Mouse (Mus musculus) stomach, embryonic 16.5 days (tissue): ENCODE measurements at regions not wholly inside any gene's neighbourhood (a gene's known extent, or its start where the extent isn't known, plus 50 kb on each side); places are given as distances from the start of the nearest gene placed in this dataset.

Experiments used
- ATAC-seq: fragments of 200-750 bp; cut with Nextera tagmentation; 2 replicates; pipeline ENCODE4 v1.8.0; 2017; ENCODE audit warnings: moderate number of reproducible peaks, moderate TSS enrichment; ENCODE audit not compliant: insufficient read depth, low FRiP score
- H3K27ac ChIP-seq: fragments of 300-500 bp; sonication (generic); 2 replicates; pipeline ENCODE4 v1.5.1; 2014; ENCODE audit warnings: low read length
- H3K27me3 ChIP-seq: fragments of 300-500 bp; sonication (generic); 2 replicates; pipeline ENCODE4 v1.6.1; 2014; ENCODE audit warnings: low read length, control low read depth, mixed read lengths; ENCODE audit not compliant: control insufficient read depth, insufficient read depth
- H3K36me3 ChIP-seq: fragments of 300-500 bp; sonication (generic); 2 replicates; pipeline ENCODE4 v1.6.1; 2014; ENCODE audit warnings: low read length; ENCODE audit not compliant: control insufficient read depth, insufficient read depth
- H3K4me1 ChIP-seq: fragments of 300-500 bp; sonication (generic); 2 replicates; pipeline ENCODE4 v1.6.1; 2014; ENCODE audit warnings: low read length, control low read depth, mixed read lengths; ENCODE audit not compliant: control insufficient read depth, insufficient read depth
- H3K4me2 ChIP-seq: fragments of 300-500 bp; sonication (generic); 2 replicates; pipeline ENCODE4 v1.6.1; 2014; ENCODE audit warnings: low read depth, low read length, mixed read lengths
- H3K4me3 ChIP-seq: fragments of 300-500 bp; sonication (generic); replicated peaks from 2 replicates; pipeline ENCODE4 v1.5.1; 2014; ENCODE audit warnings: mild to moderate bottlenecking, low read length
- H3K9ac ChIP-seq: fragments of 300-500 bp; sonication (generic); 2 replicates; pipeline ENCODE4 v1.6.1; 2014; ENCODE audit warnings: low read length
- H3K9me3 ChIP-seq: fragments of 300-500 bp; sonication (generic); replicated peaks from 2 replicates; pipeline ENCODE4 v1.6.1; 2016; ENCODE audit warnings: low read length, control low read depth; ENCODE audit not compliant: control insufficient read depth
- WGBS: fragments of 180-500 bp; shearing (Covaris S2); extraction: QIAGEN DNeasy Blood & Tissue Kit; methylation state at CpG from one replicate; pipeline ENCODE4 v1.1.7; 2014; 5-methylcytosine and 5-hydroxymethylcytosine counted together

GRCm38 (mm10) chr12:32297431-32297830 lies 81.1 kb upstream of the Ccdc71l start:
- no peak for ATAC-seq
- H3K4me1 ChIP-seq: no peaks in the 10 kb centered on the region
- no peak overlapping the region for H3K27ac ChIP-seq
- WGBS: 88% methylated on average over 7 of the region's 7 CpGs
- no peak overlapping the region for H3K9ac ChIP-seq
- no peaks in the 10 kb centered on the region for H3K36me3 ChIP-seq
- no peak overlapping the region for H3K4me3 ChIP-seq
- no peak overlapping the region for H3K4me2 ChIP-seq
- H3K9me3 ChIP-seq: no peaks in the 10 kb centered on the region
- no peaks in the 10 kb centered on the region for H3K27me3 ChIP-seq

GRCm38 (mm10) chr12:32299714-32300113 lies 78.8 kb upstream of the Ccdc71l start:
- H3K36me3 ChIP-seq: no peaks in the 10 kb centered on the region
- H3K9ac ChIP-seq: no peak overlapping the region
- no peak overlapping the region for H3K27ac ChIP-seq
- no peaks in the 10 kb centered on the region for H3K9me3 ChIP-seq
- no peak overlapping the region for H3K4me2 ChIP-seq
- no peak overlapping the region for H3K4me3 ChIP-seq
- H3K4me1 ChIP-seq: no peaks in the 10 kb centered on the region
- H3K27me3 ChIP-seq: no peaks in the 10 kb centered on the region
- no peak for ATAC-seq
- WGBS: 68% methylated on average over 2 of the region's 2 CpGs

- H3K27ac ChIP-seq: no peak overlapping the region
Measured at GRCm38 (mm10) chr12:32305736-32306135, 72.8 kb upstream of the Ccdc71l start.

GRCm38 (mm10) chr12:32306326-32306725 lies 72.2 kb upstream of the Ccdc71l start:
- 83% methylated on average over 4 of the region's 4 CpGs for WGBS
- Histone ChIP-seq H3K36me3 (no peaks in the 10 kb centered on the region), H3K4me1 (no peaks in the 10 kb centered on the region), H3K27me3 (no peaks in the 10 kb centered on the region), H3K27ac (no peak overlapping the region), H3K4me2 (no peak overlapping the region), H3K4me3 (no peak overlapping the region), H3K9me3 (no peaks in the 10 kb centered on the region), H3K9ac (no peak overlapping the region)
- no peak for ATAC-seq

More at GRCm38 (mm10) chr12:32305736-32306135, 72.8 kb upstream of the Ccdc71l start:
- H3K9me3 ChIP-seq: no peaks in the 10 kb centered on the region
- no peaks in the 10 kb centered on the region for H3K27me3 ChIP-seq
- no peak overlapping the region for H3K4me3 ChIP-seq
- no peaks in the 10 kb centered on the region for H3K36me3 ChIP-seq
- WGBS: 86% methylated on average over 5 of the region's 5 CpGs
- no peaks in the 10 kb centered on the region for H3K4me1 ChIP-seq
- H3K4me2 ChIP-seq: no peak overlapping the region
- no peak for ATAC-seq
- H3K9ac ChIP-seq: no peak overlapping the region

GRCm38 (mm10) chr12:32307280-32308006 lies 71.1 kb upstream of the Ccdc71l start:
- peak; percentile 82 for ATAC-seq
- Histone ChIP-seq H3K9me3 (no peaks in the 10 kb centered on the region), H3K4me1 (no peaks in the 10 kb centered on the region), H3K9ac (no peak overlapping the region), H3K4me2 (no peak overlapping the region), H3K27me3 (no peaks in the 10 kb centered on the region), H3K27ac (no peak overlapping the region; the same call in 1 of the 2 replicates), H3K36me3 (no peaks in the 10 kb centered on the region), H3K4me3 (no peak overlapping the region)
- 56% methylated on average over 9 of the region's 9 CpGs for WGBS

GRCm38 (mm10) chr12:32315099-32315783 lies 63.3 kb upstream of the Ccdc71l start:
- no peaks in the 10 kb centered on the region for H3K36me3 ChIP-seq
- no peaks in the 10 kb centered on the region for H3K27me3 ChIP-seq
- no peaks in the 10 kb centered on the region for H3K4me1 ChIP-seq
- no peak for ATAC-seq
- no peak overlapping the region for H3K4me3 ChIP-seq
- WGBS: 76% methylated on average over 1 of the region's 1 CpGs
- no peak overlapping the region for H3K27ac ChIP-seq
- no peak overlapping the region for H3K9ac ChIP-seq
- no peaks in the 10 kb centered on the region for H3K9me3 ChIP-seq
- no peak overlapping the region for H3K4me2 ChIP-seq
